ENCODE assay signal across 25 mouse cellular contexts in genomic region chr2:43669588-43669987, GRCm38 (mm10).
"Had no signal": no experiment of that assay in that cellular context is flagged by ENCODE, and none has a peak within 500 bp of the region (broad histone marks: within the 10 kb centered on the region; RNA-seq: fewer than 3 reads in every experiment).

No protein-coding gene starts in this region.

- H3K4me1 ChIP-seq: embryonic facial prominence, embryonic 10.5 days; embryonic facial prominence, embryonic 12.5 days; embryonic facial prominence, embryonic 13.5 days; embryonic facial prominence, embryonic 15.5 days; forebrain, embryonic 10.5 days; forebrain, embryonic 12.5 days; forebrain, embryonic 13.5 days; forebrain, embryonic 15.5 days had no signal

- H3K9ac ChIP-seq: embryonic facial prominence, embryonic 12.5 days; embryonic facial prominence, embryonic 13.5 days; embryonic facial prominence, embryonic 15.5 days; forebrain, embryonic 12.5 days; forebrain, embryonic 13.5 days; forebrain, embryonic 15.5 days; forebrain, postnatal 0 days had no signal

- H3K27ac ChIP-seq: embryonic facial prominence, embryonic 10.5 days; embryonic facial prominence, embryonic 12.5 days; embryonic facial prominence, embryonic 13.5 days; embryonic facial prominence, embryonic 15.5 days; forebrain, embryonic 10.5 days; forebrain, embryonic 12.5 days; forebrain, embryonic 13.5 days; forebrain, embryonic 15.5 days; gastrocnemius, adult 2 months; heart, adult 2 months had no signal

- H3K4me2 ChIP-seq: embryonic facial prominence, embryonic 12.5 days; embryonic facial prominence, embryonic 13.5 days; embryonic facial prominence, embryonic 15.5 days; forebrain, embryonic 12.5 days; forebrain, embryonic 13.5 days; forebrain, embryonic 15.5 days had no signal

- H3K27me3 ChIP-seq: embryonic facial prominence, embryonic 12.5 days; embryonic facial prominence, embryonic 13.5 days; embryonic facial prominence, embryonic 15.5 days; forebrain, embryonic 12.5 days; forebrain, embryonic 13.5 days; forebrain, embryonic 15.5 days had no signal

- H3K4me3 ChIP-seq: embryonic facial prominence, embryonic 10.5 days; embryonic facial prominence, embryonic 12.5 days; embryonic facial prominence, embryonic 13.5 days; embryonic facial prominence, embryonic 15.5 days; erythroblast, embryonic 14.5 days; forebrain, embryonic 10.5 days; forebrain, embryonic 12.5 days; forebrain, embryonic 13.5 days; forebrain, embryonic 15.5 days; gastrocnemius, adult 2 months; heart, adult 2 months had no signal

- H3K9me3 ChIP-seq: embryonic facial prominence, embryonic 10.5 days; embryonic facial prominence, embryonic 12.5 days; embryonic facial prominence, embryonic 13.5 days; embryonic facial prominence, embryonic 15.5 days; forebrain, embryonic 10.5 days; forebrain, embryonic 12.5 days; forebrain, embryonic 13.5 days; forebrain, embryonic 15.5 days had no signal

- H3K36me3 ChIP-seq: embryonic facial prominence, embryonic 10.5 days; embryonic facial prominence, embryonic 12.5 days; embryonic facial prominence, embryonic 13.5 days; embryonic facial prominence, embryonic 15.5 days; forebrain, embryonic 10.5 days; forebrain, embryonic 12.5 days; forebrain, embryonic 15.5 days had no signal

- DNase-seq: cerebellum, adult 8-10 months; cerebellum, adult 9-10 months; cerebellum, adult 9-11 months; cerebellum, postnatal 10 days; cerebellum, postnatal 14 days; cerebellum, postnatal 25 days; cerebellum, postnatal 36 days; embryo, embryonic 11 days; forebrain, postnatal 0 days; gastrocnemius, adult 2 months; gastrocnemius, postnatal 10 days; gastrocnemius, postnatal 14 days; gastrocnemius, postnatal 25 days; gastrocnemius, postnatal 36 days; heart, adult 18-20 months; heart, adult 2 months had no signal
